Mouse (Mus musculus) adrenal gland, postnatal 10 days (tissue): ENCODE results near the gene Nlgn1. TPM values are rescaled to one million over a fixed set of nuclear protein-coding genes. Genes with fewer than 3 reads are reported as not detected.
A peak's percentile ranks its signal among the peaks of the same experiment; 100 is the strongest.
"Not testable (repeated sequence)": the region's sequence is repeated elsewhere in the genome, so short reads cannot be mapped to it uniquely, and the experiment has no call there.

Experiments
- DNase-seq: peaks from one replicate; pipeline ENCODE4 v3.0.0; 2021; ENCODE audit warnings: mixed read lengths
- total RNA-seq, 2 experiments: library from RNA; stranded (reverse); gene quantifications; 2 replicates each; pipeline ENCODE4 v1.2.3; 2021

Gene Nlgn1
- total RNA-seq, 2 experiments from 2014 or later, result 1.3 to 1.9 TPM

DNA sequence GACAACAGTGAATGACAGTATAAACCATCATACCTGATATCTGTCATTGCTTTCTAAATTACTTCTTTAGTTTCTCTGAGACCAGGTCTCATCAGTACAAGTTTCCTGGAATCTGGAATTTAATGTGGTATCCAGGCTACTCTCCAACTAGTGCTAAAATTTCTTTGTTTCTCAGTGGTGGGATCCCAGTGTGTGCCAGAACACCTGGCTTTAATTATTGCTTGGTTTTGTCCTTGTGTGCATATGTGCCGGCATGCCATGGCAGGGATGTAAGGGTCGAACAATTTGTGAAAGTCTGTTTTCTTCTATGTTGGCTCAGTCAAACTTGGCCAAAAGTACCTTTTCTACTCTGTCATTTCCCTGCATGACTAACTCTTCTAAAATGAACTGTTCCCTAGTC is 703.1 kb downstream of the Nlgn1 start:
- no peak for DNase-seq

DNA sequence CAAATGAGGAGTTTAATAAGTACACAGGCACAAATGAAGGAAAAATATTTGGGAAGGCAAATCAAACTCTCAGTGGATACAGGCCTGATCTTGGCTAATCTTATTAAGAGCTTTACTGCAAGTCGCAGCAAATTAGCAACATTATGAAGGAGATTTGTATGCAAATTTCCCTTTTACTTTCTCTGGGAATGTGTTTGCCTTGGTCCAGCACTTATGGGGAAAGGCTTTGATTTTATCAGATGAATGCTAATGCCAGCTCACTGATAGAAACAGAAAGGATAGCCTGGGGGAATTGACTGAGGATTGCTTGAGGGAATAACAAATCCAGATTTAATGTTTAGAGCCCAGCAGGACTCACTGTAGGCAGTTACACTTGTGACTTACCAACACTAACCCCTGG is 725.7 kb downstream of the Nlgn1 start:
- no peak for DNase-seq

DNA sequence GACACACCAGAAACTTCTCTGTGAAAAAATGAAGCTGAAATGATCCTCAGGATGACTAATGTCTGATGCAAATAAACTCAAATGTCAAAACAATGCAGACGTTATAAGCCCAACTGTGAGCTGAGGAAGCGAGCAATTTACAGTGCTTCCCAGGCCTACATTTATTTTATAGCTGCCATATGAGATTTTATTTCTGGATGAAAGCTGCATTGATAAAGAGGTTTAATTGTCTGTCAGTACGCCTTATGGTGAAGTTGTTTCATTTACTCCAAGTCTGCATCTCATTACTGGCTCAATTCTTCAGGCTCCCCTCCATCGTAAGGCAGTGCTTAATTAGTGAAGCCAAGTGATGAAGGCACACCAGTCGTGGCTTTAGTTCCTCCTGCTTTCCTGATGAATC is 734.7 kb downstream of the Nlgn1 start:
- DNase-seq, result no peak

DNA sequence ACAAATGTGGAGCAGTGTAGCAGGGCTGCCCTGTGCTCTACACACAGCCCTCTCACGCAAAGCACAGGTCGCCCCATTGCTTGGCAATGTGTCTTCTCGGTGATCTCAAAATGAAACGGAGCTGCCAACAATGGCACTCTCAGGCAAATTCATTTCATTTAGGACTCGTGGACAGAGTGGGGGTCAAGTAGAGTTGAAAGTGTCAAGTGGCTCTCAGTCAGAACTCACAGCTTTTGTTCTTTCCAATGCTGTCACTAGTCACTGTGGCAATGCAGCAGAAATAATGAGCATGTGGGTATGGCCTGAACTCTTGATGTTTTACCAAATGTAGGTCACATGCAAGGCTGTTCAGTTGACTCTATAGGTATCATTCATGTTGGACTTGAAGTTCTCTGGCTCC is 756.7 kb downstream of the Nlgn1 start:
- DNase-seq, result no peak

DNA sequence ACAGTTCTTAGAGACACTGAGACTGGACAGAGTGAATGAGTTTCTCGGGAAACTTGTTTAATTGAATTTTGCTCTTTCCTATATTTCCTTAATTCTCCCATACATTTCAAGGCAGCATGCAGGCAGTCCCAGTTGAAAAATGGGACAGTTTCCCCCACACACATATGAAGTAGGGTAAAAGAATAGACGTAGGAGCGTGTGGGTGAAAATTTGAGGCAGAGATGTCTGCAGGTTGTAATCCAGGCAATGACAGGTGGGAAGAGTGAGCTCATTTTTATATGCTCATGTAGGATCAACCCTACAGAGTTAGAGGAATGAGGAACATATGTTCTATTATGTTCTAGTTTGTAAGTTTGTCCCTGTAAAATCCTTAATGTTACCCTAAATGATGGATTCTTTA is 757.4 kb downstream of the Nlgn1 start:
- no peak for DNase-seq

DNA sequence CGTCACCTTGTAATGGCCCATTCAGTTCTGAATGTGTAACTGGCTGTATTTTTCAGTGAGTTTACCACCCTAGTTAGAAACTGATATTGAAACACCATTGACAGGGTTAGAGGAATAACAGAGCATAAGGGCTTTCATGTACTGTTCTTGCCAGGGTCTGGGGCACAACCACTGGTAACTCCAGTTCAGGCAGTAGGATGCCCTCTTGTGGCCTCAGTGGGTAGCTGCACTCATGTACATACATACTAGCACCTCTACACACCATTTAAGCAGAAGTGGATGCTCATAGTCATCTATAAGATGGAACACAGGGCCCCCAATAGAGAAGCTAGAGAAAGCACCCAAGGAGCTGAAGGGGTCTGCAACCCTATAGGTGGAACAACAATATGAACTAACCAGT is 773.7 kb downstream of the Nlgn1 start:
- not testable (repeated sequence) for DNase-seq

DNA sequence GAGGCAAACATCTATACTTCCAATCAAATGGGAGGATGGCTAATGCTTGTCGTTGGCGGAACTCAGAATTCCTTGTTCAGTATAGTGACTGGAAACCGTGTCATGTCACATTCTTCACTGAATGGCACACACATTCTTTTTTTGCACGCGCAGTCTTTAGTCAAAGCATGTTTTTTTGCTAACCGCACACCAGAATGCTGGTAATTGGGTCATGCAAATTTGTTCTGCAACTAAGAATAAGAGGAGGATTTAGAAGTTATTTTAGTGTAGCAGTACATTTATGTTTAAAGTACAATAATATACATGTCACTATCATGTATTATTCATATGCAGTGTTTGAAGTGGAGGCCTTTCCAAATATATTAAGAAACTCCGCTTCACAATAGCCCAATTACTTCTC is 783.2 kb downstream of the Nlgn1 start:
- not testable (repeated sequence) for DNase-seq

DNA sequence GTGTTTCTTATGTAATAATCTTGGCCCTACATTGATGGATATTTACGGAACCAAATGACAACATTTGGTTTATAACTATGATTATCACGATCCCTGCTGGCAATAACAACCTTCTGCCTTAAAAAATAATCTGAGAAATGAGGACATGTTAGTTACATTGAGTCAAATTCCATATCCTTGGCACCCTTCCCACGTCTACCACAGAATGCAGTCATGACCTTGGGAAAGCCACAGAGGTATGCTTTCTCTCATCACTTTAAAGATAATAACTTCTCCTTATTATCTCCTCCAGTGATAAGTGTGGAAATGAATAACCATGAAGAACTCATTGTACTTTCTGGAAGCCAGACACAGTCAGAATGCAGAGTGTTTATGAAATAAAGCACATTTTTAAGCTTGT is 808.0 kb downstream of the Nlgn1 start:
- DNase-seq, result peak; percentile 20

DNA sequence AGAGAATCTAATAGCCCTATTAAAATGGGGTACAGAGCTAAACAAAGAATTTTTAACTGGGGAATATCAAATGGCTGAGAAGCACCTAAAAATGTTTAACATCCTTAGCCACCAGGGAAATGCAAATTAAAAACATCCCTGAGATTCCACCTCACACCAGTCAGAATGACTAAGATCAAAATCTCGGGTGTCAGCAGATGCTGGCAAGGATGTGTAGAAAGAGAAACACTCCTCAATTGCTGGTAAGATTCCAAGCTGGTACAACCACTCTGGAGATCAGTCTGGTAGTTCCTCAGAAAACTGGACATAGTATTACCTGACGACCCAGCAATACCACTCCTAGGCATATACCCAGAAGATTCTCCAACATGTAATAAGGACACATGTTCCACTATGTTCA is 869.2 kb downstream of the Nlgn1 start:
- DNase-seq, result no peak

DNA sequence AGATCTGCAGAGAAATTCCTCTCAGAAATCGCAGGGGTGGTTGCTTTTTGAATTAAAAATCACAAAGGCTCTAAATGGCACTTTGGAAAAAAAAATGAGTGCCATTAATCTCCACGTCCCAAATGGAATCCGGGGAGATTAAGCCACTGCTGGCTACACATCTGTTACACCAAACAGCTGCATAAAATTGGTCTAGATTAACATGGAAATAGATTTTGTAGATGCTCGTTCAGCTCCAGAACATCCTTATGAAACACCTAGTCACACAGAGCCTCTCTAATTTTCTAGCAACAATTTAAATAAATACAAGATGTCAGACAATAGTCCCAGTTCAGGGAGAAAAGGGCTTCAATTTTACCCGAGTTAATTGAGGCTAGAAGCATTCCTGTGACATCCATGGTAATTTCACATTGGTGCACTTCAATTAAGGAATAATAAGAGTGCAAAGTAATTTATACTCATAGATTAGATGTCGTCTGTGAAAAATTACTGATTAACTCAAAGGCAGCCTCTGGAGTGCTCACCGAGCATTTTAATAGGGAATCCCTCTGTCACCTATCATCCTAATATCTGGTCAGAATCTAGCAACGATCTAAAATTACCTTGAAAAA is 875.9 kb downstream of the Nlgn1 start:
- no peak for DNase-seq

DNA sequence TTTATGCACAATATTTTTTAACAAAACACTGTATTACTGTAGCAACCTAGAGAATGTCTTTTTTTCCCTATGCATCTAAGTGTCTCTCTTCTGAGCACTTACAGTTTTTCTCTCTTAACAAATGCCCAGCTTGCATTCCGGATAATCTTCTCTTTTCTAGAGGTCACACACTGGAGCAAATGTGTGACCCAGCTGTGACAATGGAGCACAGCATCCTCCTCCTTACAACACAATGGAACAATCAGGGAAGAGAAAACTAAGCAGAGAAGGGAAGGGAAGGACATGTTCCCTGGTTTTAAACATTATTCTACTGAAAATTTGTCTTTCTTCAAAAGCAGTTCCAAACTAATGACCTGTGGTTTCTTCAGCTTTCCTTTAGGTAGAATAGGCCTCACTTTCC is 879.9 kb downstream of the Nlgn1 start:
- DNase-seq, result no peak

DNA sequence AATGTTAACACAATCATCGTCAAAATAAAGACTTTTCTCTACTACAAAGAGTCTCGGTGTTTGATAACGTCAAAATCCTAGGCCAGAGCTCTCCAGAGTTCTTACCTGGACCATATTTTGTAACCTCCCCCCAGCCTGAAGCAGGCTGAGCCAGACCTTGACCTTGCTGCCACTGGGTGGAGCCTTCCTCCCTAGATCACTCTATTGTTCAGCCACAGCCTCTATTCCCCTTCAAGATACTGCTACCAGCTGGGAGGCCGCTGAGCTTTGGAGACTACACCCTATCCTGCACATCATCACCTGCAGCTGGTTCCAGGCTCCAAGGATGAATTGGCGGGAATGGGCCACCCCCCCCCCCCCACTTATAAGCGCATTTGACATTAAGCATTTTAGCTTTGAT is 881.8 kb downstream of the Nlgn1 start:
- DNase-seq, result no peak

DNA sequence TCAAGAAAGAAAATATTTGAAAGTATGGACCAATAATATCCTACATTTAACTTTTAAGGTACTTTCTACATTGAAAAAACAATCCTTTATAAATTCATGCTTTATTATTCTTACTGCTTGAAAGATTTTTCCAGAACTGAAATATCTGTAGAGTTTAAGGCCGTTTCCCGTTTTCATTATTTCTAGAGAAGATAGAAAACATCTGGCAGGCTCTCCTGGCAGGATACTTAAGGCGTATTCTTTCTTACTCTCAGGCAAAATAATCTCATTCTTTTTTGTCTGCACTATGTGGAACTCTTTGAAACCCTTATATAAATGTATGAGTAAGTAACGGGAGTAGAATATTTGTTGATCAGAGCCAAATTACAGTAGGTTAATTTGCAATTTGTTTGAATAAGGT is 882.9 kb downstream of the Nlgn1 start:
- no peak for DNase-seq

DNA sequence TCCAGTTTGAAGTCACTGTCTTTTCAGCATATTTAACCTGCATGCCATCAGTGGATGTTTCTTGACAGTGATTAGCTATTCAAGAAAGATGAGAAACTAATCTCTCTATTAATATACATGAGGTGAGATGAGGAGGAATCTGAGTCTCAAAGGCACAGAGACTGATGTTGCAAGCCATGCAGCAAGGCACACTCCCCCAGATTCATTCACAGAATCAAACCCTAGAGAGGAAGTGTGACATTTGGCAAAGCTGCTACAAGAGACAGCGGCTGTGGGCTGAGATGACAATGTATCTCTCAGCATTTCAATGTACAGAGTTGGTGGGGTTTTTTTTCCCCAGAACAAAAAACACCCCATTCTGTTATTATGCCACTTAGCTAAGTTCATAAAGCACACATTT is 885.1 kb downstream of the Nlgn1 start:
- DNase-seq, result no peak

DNA sequence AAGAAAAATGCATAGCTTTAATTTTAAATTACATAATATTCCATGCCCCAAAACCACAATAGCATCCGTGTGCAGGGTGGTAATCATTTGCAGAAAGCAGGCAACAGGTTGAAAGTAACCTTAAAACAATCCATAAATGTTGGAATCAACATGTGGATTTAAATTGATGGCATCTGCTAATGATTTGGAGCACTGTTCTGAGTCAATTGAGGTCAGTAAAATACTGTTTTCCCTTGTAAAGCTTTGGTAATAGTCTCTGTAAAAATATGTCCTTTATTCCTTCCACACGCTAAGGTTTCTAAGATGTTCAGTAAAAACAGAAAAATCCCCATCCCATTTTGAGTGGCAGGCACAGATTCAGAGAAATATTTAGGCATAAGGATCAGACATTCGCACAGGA is 888.6 kb downstream of the Nlgn1 start:
- no peak for DNase-seq

DNA sequence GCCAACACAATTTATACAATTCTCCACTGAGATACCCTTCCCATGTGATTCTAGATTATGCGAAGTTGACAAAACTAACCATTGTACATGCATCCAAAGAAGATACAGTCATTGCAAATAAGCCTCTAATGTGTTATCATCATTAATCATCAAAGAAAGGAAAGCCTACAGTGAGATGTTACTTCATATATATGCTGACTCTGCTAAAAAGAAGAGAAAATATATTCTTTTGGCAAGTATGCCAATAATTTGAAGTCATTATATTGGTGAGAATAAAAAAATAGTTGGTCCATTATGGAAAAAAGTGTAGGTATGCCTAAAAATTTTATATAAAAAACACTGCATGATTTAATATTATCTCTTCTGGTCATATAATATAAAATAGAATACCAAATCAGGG is 889.6 kb downstream of the Nlgn1 start:
- DNase-seq, result no peak

DNA sequence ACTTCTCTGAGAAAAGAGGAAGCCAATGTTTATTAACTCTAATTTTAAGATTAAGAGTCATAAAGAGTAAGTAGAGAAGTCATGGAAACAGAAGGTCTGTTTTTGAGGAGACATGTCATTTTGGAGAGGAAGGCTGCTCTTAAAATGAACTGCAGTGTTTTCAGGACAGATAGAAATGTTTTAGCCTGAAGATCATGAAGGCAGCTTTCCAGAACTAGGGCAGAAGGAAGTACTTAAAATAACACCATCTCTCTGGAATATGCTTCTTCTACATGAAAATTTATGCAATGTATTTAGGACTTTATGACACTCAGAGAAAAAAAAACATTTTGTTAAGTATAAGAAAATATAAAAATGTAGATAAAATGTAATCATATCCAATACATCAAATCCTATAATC is 905.3 kb downstream of the Nlgn1 start:
- DNase-seq, result no peak

DNA sequence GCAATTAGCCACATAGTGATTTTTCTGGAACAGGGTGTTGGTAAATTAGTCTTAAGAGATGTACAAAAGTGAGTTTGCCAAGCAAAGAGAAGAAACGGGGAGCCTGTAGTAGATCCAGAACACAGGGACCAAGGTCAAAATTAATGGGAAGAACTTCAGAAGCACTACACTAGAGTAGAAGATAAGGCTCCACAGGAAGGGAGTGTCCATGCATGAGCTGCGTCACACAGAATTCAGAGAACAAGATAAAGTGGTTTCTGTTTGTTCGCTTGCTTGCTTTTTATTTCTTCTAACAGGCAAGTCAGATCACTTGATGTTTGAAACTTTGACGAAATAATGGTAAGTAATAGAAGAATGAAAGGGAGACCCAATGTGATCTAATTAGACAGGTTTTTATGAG is 920.3 kb downstream of the Nlgn1 start:
- DNase-seq, result no peak
